Mouse (Mus musculus) Patski (cell line): ENCODE results near the gene Mfrp. TPM values are rescaled to one million over a fixed set of nuclear protein-coding genes. Genes with fewer than 3 reads are reported as not detected.
A peak's percentile ranks its signal among the peaks of the same experiment; 100 is the strongest.

ENCODE experiments used
- ATAC-seq: fragments of 100-300 bp; one replicate; pipeline ENCODE4 v1.8.0; 2021
- CTCF ChIA-PET: fragments of 350-600 bp; sonication (Branson Sonifier 250); formaldehyde crosslinking; loops from one replicate; lab custom pipeline; 2022; ENCODE audit warnings: inconsistent platforms; lab: Charles Lee
- POLR2A ChIA-PET: fragments of 350-600 bp; sonication (Branson Sonifier 250); formaldehyde crosslinking; loops from one replicate; lab custom pipeline; 2022; ENCODE audit warnings: antibody characterized with exemption, inconsistent platforms; lab: Charles Lee
- DNase-seq: peaks from one replicate; pipeline ENCODE4 v3.0.0-alpha.2; 2011; ENCODE audit warnings: low read depth, low spot score
- H3K27me3 ChIP-seq: fragments of 371-371 bp; one replicate; pipeline ENCODE4 v1.5.1; 2021
- CTCF ChIP-seq: fragments of 100-300 bp; IDR thresholded peaks from one replicate; pipeline ENCODE4 v1.5.1; 2021
- in situ Hi-C: fragments of 300-500 bp; cut with MboI; formaldehyde crosslinking; loops from 3 replicates; pipeline ENCODE4 v1.11.1; 2018; ENCODE audit warnings: low pct_unique_long_range_greater_than_20kb, mixed read lengths
- polyA plus RNA-seq: library from polyadenylated mRNA; unstranded; gene quantifications from one replicate; pipeline ENCODE4 v1.2.3, GENCODE M21; 2021

Mfrp gene
- polyA plus RNA-seq, 1 experiment from 2014 or later = 0.12 TPM

GRCm38 (mm10) chr9:44113105-44113789 is 11.7 kb downstream of the Mfrp start, which contains the start of the genes Gm49380 and Rnf26:
Gene Gm49380, minus strand, starts transcription at chr9:44113500.
Gene Rnf26, minus strand, starts transcription at chr9:44113517.
- TF ChIP-seq CTCF = no peak
- no peaks in the 10 kb centered on the region for H3K27me3 ChIP-seq
- ATAC-seq (peak; percentile 91), DNase-seq (peak; percentile 85)
- ChIA-PET POLR2A (no interaction called here), CTCF (interaction anchor here (0.8 to 1.3 kb wide), 3 partner anchors 25 to 46 kb away, joined by 3 to 4 read pairs (median 3); no protein-coding TSS in a partner anchor)
- in situ Hi-C loops = no loop called here

GRCm38 (mm10) chr9:44114453-44114852 is 12.9 kb downstream of the Mfrp start:
- DNase-seq = no peak
- ChIA-PET CTCF (interaction anchor here (0.8 to 1.3 kb wide), 2 partner anchors 26 to 47 kb away, joined by 3 to 4 read pairs; no protein-coding TSS in a partner anchor), POLR2A (no interaction called here)
- TF ChIP-seq CTCF = no peak
- in situ Hi-C loops = no loop called here
- ATAC-seq = no peak
- H3K27me3 ChIP-seq = no peaks in the 10 kb centered on the region

- CTCF ChIA-PET = interaction anchor here (0.9 to 1.1 kb wide), 2 partner anchors 33 to 84 kb away, joined by 3 read pairs; no protein-coding TSS in a partner anchor
- in situ Hi-C loops = no loop called here
- TF ChIP-seq CTCF = no peak
- DNase-seq (no peak), ATAC-seq (no peak)
- POLR2A ChIA-PET = interaction anchor here (0.5 to 0.6 kb wide), 2 partner anchors 9 to 160 kb away, joined by 3 to 4 read pairs; no protein-coding TSS in a partner anchor
- H3K27me3 ChIP-seq = no peaks in the 10 kb centered on the region
These were observed 14.1 kb downstream of the Mfrp start for GRCm38 (mm10) chr9:44115599-44115998.

GRCm38 (mm10) chr9:44116182-44116581 is 14.7 kb downstream of the Mfrp start:
- DNase-seq (no peak), ATAC-seq (no peak)
- in situ Hi-C loops = no loop called here
- ChIA-PET CTCF (interaction anchor here (0.9 to 1.1 kb wide), 2 partner anchors 33 to 84 kb away, joined by 3 read pairs; no protein-coding TSS in a partner anchor), POLR2A (no interaction called here)
- no peaks in the 10 kb centered on the region for H3K27me3 ChIP-seq
- TF ChIP-seq CTCF = peak; percentile 34

GRCm38 (mm10) chr9:44119011-44119410 is 17.5 kb downstream of the Mfrp start:
- ChIA-PET POLR2A (no interaction called here), CTCF (interaction anchor here (0.7 to 1.7 kb wide), 9 partner anchors 10 to 135 kb away, joined by 3 to 5 read pairs (median 3); no protein-coding TSS in a partner anchor)
- in situ Hi-C loops = no loop called here
- DNase-seq = no peak
- no peaks in the 10 kb centered on the region for H3K27me3 ChIP-seq
- TF ChIP-seq CTCF = peak; percentile 74
- no peak for ATAC-seq

GRCm38 (mm10) chr9:44119948-44120465 is 18.5 kb downstream of the Mfrp start:
- ChIA-PET CTCF (interaction anchor here (0.7 to 1.7 kb wide), 7 partner anchors 11 to 136 kb away, joined by 3 to 5 read pairs (median 3); no protein-coding TSS in a partner anchor), POLR2A (no interaction called here)
- no peaks in the 10 kb centered on the region for H3K27me3 ChIP-seq
- no peak for ATAC-seq
- in situ Hi-C loops = loop anchor here (10.0 kb wide), 1 partner anchor 115 kb away; the partner anchor contains the start of gene Cbl
- no peak for TF ChIP-seq CTCF
- DNase-seq = no peak

GRCm38 (mm10) chr9:44124317-44124716 is 22.8 kb downstream of the Mfrp start:
- no peak for ATAC-seq
- DNase-seq = no peak
- ChIA-PET CTCF (interaction anchor here (1.0 to 2.2 kb wide), 2 partner anchors 15 to 140 kb away, joined by 3 to 12 read pairs; no protein-coding TSS in a partner anchor), POLR2A (interaction anchor here (0.6 kb wide), 1 partner anchor 11 kb away, joined by 4 read pairs; no protein-coding TSS in a partner anchor)
- in situ Hi-C loops = loop anchor here (10.0 kb wide), 1 partner anchor 110 kb away; the partner anchor contains the start of gene Cbl
- H3K27me3 ChIP-seq = no peaks in the 10 kb centered on the region
- TF ChIP-seq CTCF = peak; percentile 74

GRCm38 (mm10) chr9:44125026-44125425 is 23.5 kb downstream of the Mfrp start:
- TF ChIP-seq CTCF = no peak
- ChIA-PET POLR2A (interaction anchor here (0.6 kb wide), 1 partner anchor 10 kb away, joined by 4 read pairs; no protein-coding TSS in a partner anchor), CTCF (interaction anchor here (1.0 to 2.2 kb wide), 2 partner anchors 141 to 143 kb away, joined by 3 to 12 read pairs; partner anchors contain the start of gene Nlrx1)
- ATAC-seq (no peak), DNase-seq (no peak)
- in situ Hi-C loops = loop anchor here (10.0 kb wide), 1 partner anchor 110 kb away; the partner anchor contains the start of gene Cbl
- H3K27me3 ChIP-seq = no peaks in the 10 kb centered on the region

- DNase-seq = peak; percentile 34
- no peaks in the 10 kb centered on the region for H3K27me3 ChIP-seq
- TF ChIP-seq CTCF = no peak
- ChIA-PET CTCF (interaction anchor here (1.0 to 2.2 kb wide), 6 partner anchors 10 to 142 kb away, joined by 3 to 12 read pairs (median 4); partner anchors contain the start of genes Cbl and Nlrx1), POLR2A (interaction anchor here (1.3 kb wide), 1 partner anchor 98 kb away, joined by 3 read pairs; no protein-coding TSS in a partner anchor)
- in situ Hi-C loops = loop anchor here (10.0 kb wide), 1 partner anchor 109 kb away; the partner anchor contains the start of gene Cbl
- ATAC-seq = no peak
These were observed 24.3 kb downstream of the Mfrp start for GRCm38 (mm10) chr9:44125546-44126428.
